Comparison of ENCODE assay signal across 18 mouse cellular contexts in the genomic region with DNA sequence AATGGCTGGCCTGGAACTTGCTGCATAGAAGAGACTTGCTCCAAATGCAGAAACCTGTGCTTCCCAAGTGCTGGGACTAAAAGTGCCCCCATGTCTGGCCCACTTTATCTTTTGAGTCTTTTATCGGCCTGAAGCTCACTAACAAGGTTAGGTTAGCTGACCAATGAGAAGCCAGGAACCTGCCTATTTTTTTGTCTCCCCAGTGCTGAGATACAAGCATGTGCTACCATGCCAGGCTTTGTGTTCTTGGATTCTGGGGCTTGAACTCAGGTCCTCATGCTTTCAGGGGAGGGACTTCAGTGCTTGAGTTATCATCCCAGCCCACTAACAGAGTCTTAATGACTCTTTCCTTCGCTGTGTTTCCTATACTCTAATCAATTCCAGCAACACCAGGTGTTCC.
"Had no signal": no experiment of that assay in that cellular context is flagged by ENCODE, and none has a peak within 500 bp of the region (broad histone marks: within the 10 kb centered on the region; RNA-seq: fewer than 3 reads in every experiment).

No protein-coding gene starts in this region.

- H3K4me3 ChIP-seq: midbrain, embryonic 10.5 days; midbrain, embryonic 12.5 days; myocyte; neural tube, embryonic 13.5 days; neural tube, embryonic 15.5 days had no signal

- H3K36me3 ChIP-seq: midbrain, embryonic 10.5 days; midbrain, embryonic 12.5 days; neural tube, embryonic 13.5 days; neural tube, embryonic 15.5 days had no signal

- H3K9me3 ChIP-seq: midbrain, embryonic 10.5 days; midbrain, embryonic 12.5 days; neural tube, embryonic 13.5 days; neural tube, embryonic 15.5 days had no signal

- H3K27ac ChIP-seq: midbrain, embryonic 10.5 days; midbrain, embryonic 12.5 days; neural tube, embryonic 13.5 days; neural tube, embryonic 15.5 days had no signal

- DNase-seq: lung, adult 18-20 months; lung, embryonic 14.5 days; lung, postnatal 10 days; lung, postnatal 4 days; midbrain, embryonic 14.5 days; retina, postnatal 1 day; right cerebral cortex, adult 18-20 months; right cerebral cortex, postnatal 25 days; right cerebral cortex, postnatal 4 days; spleen, adult 18-20 months; thymus, adult 18-20 months; thymus, postnatal 14 days; thymus, postnatal 4 days had no signal

- H3K9ac ChIP-seq: lung, embryonic 14.5 days; midbrain, embryonic 12.5 days; neural tube, embryonic 13.5 days; neural tube, embryonic 15.5 days had no signal
